Mouse (Mus musculus): ENCODE measurements around the gene Car11. TPM values are rescaled to one million over a fixed set of nuclear protein-coding genes. Genes with fewer than 3 reads are reported as not detected.

The Car11 gene
- polyA plus RNA-seq, 1 experiment from 2014 or later: 9.6 TPM

Other genes with a start within 250 kb of the Car11 start
- gene Ftl1, start 240.0 kb upstream of the Car11 start, polyA plus RNA-seq (2015; fragmentation: Nextera tagmentation; extraction: Ambion mirVana): 4,747 and 4,817 TPM in 2 replicates
- 157 and 168 TPM in 2 replicates for gene Bax, start 232.9 kb upstream of the Car11 start, polyA plus RNA-seq (2015; fragmentation: Nextera tagmentation; extraction: Ambion mirVana)
- 1.4 and 1.8 TPM in 2 replicates for gene Tulp2, start 218.0 kb upstream of the Car11 start, polyA plus RNA-seq (2015; fragmentation: Nextera tagmentation; extraction: Ambion mirVana)
- not detected in 2 replicates for gene Gm45808, start 213.0 kb upstream of the Car11 start, polyA plus RNA-seq (2015; fragmentation: Nextera tagmentation; extraction: Ambion mirVana)
- gene Dhdh, start 211.0 kb upstream of the Car11 start, polyA plus RNA-seq (2015; fragmentation: Nextera tagmentation; extraction: Ambion mirVana): 3.5 and 3.7 TPM in 2 replicates
- 214 and 230 TPM in 2 replicates for gene Nucb1, start 189.4 kb upstream of the Car11 start, polyA plus RNA-seq (2015; fragmentation: Nextera tagmentation; extraction: Ambion mirVana)
- 21.1 and 36.1 TPM in 2 replicates for gene Ppp1r15a, start 173.6 kb upstream of the Car11 start, polyA plus RNA-seq (2015; fragmentation: Nextera tagmentation; extraction: Ambion mirVana)
- gene Plekha4, start 173.5 kb upstream of the Car11 start, polyA plus RNA-seq (2015; fragmentation: Nextera tagmentation; extraction: Ambion mirVana): 2.9 TPM in 2 replicates
- 2.2 and 3.9 TPM in 2 replicates for gene Hsd17b14, start 144.9 kb upstream of the Car11 start, polyA plus RNA-seq (2015; fragmentation: Nextera tagmentation; extraction: Ambion mirVana)
- gene Bcat2, start 129.7 kb upstream of the Car11 start, polyA plus RNA-seq (2015; fragmentation: Nextera tagmentation; extraction: Ambion mirVana): 78.8 and 87.1 TPM in 2 replicates
- 0.18 and 0.41 TPM in 2 replicates for gene Fgf21, start 84.4 kb upstream of the Car11 start, polyA plus RNA-seq (2015; fragmentation: Nextera tagmentation; extraction: Ambion mirVana)
- gene Fut1, start 82.6 kb upstream of the Car11 start, polyA plus RNA-seq (2015; fragmentation: Nextera tagmentation; extraction: Ambion mirVana): 0.76 and 0.84 TPM in 2 replicates
- gene Izumo1, start 78.0 kb upstream of the Car11 start, polyA plus RNA-seq (2015; fragmentation: Nextera tagmentation; extraction: Ambion mirVana): 0.19 and 0.31 TPM in 2 replicates
- 11.0 and 11.6 TPM in 2 replicates for gene Rasip1, start 72.4 kb upstream of the Car11 start, polyA plus RNA-seq (2015; fragmentation: Nextera tagmentation; extraction: Ambion mirVana)
- 7.4 and 9.5 TPM in 2 replicates for gene Mamstr, start 59.9 kb upstream of the Car11 start, polyA plus RNA-seq (2015; fragmentation: Nextera tagmentation; extraction: Ambion mirVana)
- gene Fut2, start 33.4 kb upstream of the Car11 start, polyA plus RNA-seq (2015; fragmentation: Nextera tagmentation; extraction: Ambion mirVana): 5.2 and 6.7 TPM in 2 replicates
- 0.70 and 1.0 TPM in 2 replicates for gene Ntn5, start 15.8 kb upstream of the Car11 start, polyA plus RNA-seq (2015; fragmentation: Nextera tagmentation; extraction: Ambion mirVana)
- gene Sec1, start 5.4 kb upstream of the Car11 start, polyA plus RNA-seq (2015; fragmentation: Nextera tagmentation; extraction: Ambion mirVana): 3.6 and 4.5 TPM in 2 replicates
- 2.8 and 4.4 TPM in 2 replicates for gene Dbp, start 5.2 kb downstream of the Car11 start, polyA plus RNA-seq (2015; fragmentation: Nextera tagmentation; extraction: Ambion mirVana)
- gene Rpl18, start 15.6 kb downstream of the Car11 start, polyA plus RNA-seq (2015; fragmentation: Nextera tagmentation; extraction: Ambion mirVana): 954 and 1,069 TPM in 2 replicates
- 35.4 and 36.7 TPM in 2 replicates for gene Sphk2, start 18.2 kb downstream of the Car11 start, polyA plus RNA-seq (2015; fragmentation: Nextera tagmentation; extraction: Ambion mirVana)
- 12.8 and 13.3 TPM in 2 replicates for gene Fam83e, start 21.4 kb downstream of the Car11 start, polyA plus RNA-seq (2015; fragmentation: Nextera tagmentation; extraction: Ambion mirVana)
- gene Spaca4, start 26.0 kb downstream of the Car11 start, polyA plus RNA-seq (2015; fragmentation: Nextera tagmentation; extraction: Ambion mirVana): 0.45 TPM in 1 of 2 replicates, not detected in the other
- 1.1 and 1.9 TPM in 2 replicates for gene Lmtk3, start 83.9 kb downstream of the Car11 start, polyA plus RNA-seq (2015; fragmentation: Nextera tagmentation; extraction: Ambion mirVana)
- gene Sult2b1, start 84.8 kb downstream of the Car11 start, polyA plus RNA-seq (2015; fragmentation: Nextera tagmentation; extraction: Ambion mirVana): 6.7 and 14.4 TPM in 2 replicates
- gene Cyth2, start 114.7 kb downstream of the Car11 start, polyA plus RNA-seq (2015; fragmentation: Nextera tagmentation; extraction: Ambion mirVana): 85.0 and 103 TPM in 2 replicates
- gene Kcnj14, start 124.9 kb downstream of the Car11 start, polyA plus RNA-seq (2015; fragmentation: Nextera tagmentation; extraction: Ambion mirVana): 1.0 and 1.4 TPM in 2 replicates
- 57.0 and 64.3 TPM in 2 replicates for gene Grwd1, start 131.1 kb downstream of the Car11 start, polyA plus RNA-seq (2015; fragmentation: Nextera tagmentation; extraction: Ambion mirVana)
- 72.0 and 79.7 TPM in 2 replicates for gene Kdelr1, start 172.9 kb downstream of the Car11 start, polyA plus RNA-seq (2015; fragmentation: Nextera tagmentation; extraction: Ambion mirVana)
- 0.64 and 0.67 TPM in 2 replicates for gene Grin2d, start 178.5 kb downstream of the Car11 start, polyA plus RNA-seq (2015; fragmentation: Nextera tagmentation; extraction: Ambion mirVana)
- gene Syngr4, start 196.9 kb downstream of the Car11 start, polyA plus RNA-seq (2015; fragmentation: Nextera tagmentation; extraction: Ambion mirVana): 0.80 and 1.1 TPM in 2 replicates
- 5.8 and 6.8 TPM in 2 replicates for gene Tmem143, start 197.1 kb downstream of the Car11 start, polyA plus RNA-seq (2015; fragmentation: Nextera tagmentation; extraction: Ambion mirVana)
- gene Emp3, start 221.6 kb downstream of the Car11 start, polyA plus RNA-seq (2015; fragmentation: Nextera tagmentation; extraction: Ambion mirVana): 195 and 238 TPM in 2 replicates
- 3.6 and 4.5 TPM in 2 replicates for gene Ccdc114, start 224.2 kb downstream of the Car11 start, polyA plus RNA-seq (2015; fragmentation: Nextera tagmentation; extraction: Ambion mirVana)